24 mouse cellular contexts compared by ENCODE assay signal in the genomic region with DNA sequence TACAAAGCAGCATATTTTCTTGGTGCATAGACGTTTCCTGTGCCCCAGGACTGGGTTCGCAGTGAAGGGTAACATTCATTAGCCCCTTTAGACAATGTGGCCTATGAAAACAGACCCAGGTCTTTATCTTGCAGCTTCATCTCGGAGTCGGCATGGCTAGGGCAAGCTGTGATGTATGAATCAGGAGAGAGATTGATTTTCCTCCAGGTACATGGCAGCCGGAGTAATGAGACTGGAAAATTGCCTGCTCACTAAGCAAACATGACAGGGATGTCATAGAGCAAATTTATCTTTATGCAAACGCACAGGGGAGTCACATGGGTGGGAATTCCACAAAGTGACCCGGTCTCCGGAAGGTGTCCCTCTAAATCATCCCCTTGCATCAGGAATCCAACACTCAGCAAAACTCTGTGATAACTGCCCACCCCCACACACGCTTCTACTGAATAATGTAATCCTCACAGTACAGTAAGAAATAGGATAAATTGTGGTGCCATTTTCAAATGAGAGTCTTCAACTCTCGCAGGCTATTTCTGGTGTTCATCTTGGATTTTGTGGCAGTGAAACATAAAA.
A peak's percentile ranks its signal among the peaks of the same experiment; 100 is the strongest.
DNase-seq lines count a peak whose midpoint lies in the region; ATAC-seq and TF ChIP-seq lines count a peak whose summit lies in the region.
"Had no signal": no experiment of that assay in that cellular context is flagged by ENCODE, and none has a peak within 500 bp of the region (broad histone marks: within the 10 kb centered on the region; RNA-seq: fewer than 3 reads in every experiment).

No protein-coding gene starts in this region.

- H3K4me3 ChIP-seq in hindbrain, embryonic 13.5 days, result no peak overlapping the region
- H3K4me3 ChIP-seq in hindbrain, postnatal 0 days (ENCODE audit: low read length), result no peak overlapping the region
- H3K4me3 ChIP-seq in liver, postnatal 0 days (ENCODE audit: low read depth, low read length), result no peak overlapping the region
- no peak overlapping the region for H3K4me3 ChIP-seq in liver, embryonic 11.5 days (ENCODE audit: low read depth, low read length)
- H3K4me3 ChIP-seq in hindbrain, embryonic 14.5 days (replicated peaks; ENCODE audit: low read length), result no peak overlapping the region
- H3K4me3 ChIP-seq in midbrain, postnatal 0 days (ENCODE audit: low read depth, low read length), result no peak overlapping the region
- H3K4me3 ChIP-seq: forebrain, embryonic 13.5 days; heart, embryonic 10.5 days; intestine, embryonic 15.5 days; left cerebral cortex, adult 2 months; liver, embryonic 13.5 days had no signal

- no peak for DNase-seq in hindbrain, postnatal 0 days (ENCODE audit: low spot score)
- no peak for DNase-seq in liver, postnatal 0 days
- DNase-seq in liver, embryonic 11.5 days (ENCODE audit: low spot score), result no peak
- no peak for DNase-seq in hindbrain, embryonic 14.5 days (ENCODE audit: low spot score)
- DNase-seq in midbrain, postnatal 0 days (ENCODE audit: low spot score), result peak; percentile 1
- no peak for DNase-seq in adipocyte (ENCODE audit: low spot score)
- DNase-seq: adrenal gland, adult 2 months; B cell, adult 2 months; cerebellum, adult 11-12 months; cerebellum, postnatal 10 days; heart, postnatal 4 days; kidney, adult 9 months; left cerebral cortex, postnatal 4 days; liver, embryonic 13.5 days; lung, embryonic 14.5 days had no signal

- no peak for ATAC-seq in hindbrain, embryonic 13.5 days (ENCODE audit: low FRiP score)
- no peak for ATAC-seq in hindbrain, postnatal 0 days
- peak; percentile 62 for ATAC-seq in liver, postnatal 0 days
- no peak for ATAC-seq in liver, embryonic 11.5 days (replicated peaks; ENCODE audit: low FRiP score)
- no peak for ATAC-seq in hindbrain, embryonic 14.5 days (ENCODE audit: low FRiP score)
- ATAC-seq in midbrain, postnatal 0 days (ENCODE audit: low FRiP score), result no peak
- ATAC-seq: forebrain, embryonic 13.5 days; intestine, embryonic 15.5 days; Patski had no signal

- no peaks in the 10 kb centered on the region for H3K36me3 ChIP-seq in hindbrain, embryonic 13.5 days
- no peaks in the 10 kb centered on the region for H3K36me3 ChIP-seq in hindbrain, postnatal 0 days (ENCODE audit: insufficient read depth, low read length)
- H3K36me3 ChIP-seq in liver, postnatal 0 days (replicated peaks; ENCODE audit: insufficient read depth, low read length), result no peaks in the 10 kb centered on the region
- H3K36me3 ChIP-seq in liver, embryonic 11.5 days (ENCODE audit: control insufficient read depth, insufficient read depth, low read length), result no peaks in the 10 kb centered on the region
- H3K36me3 ChIP-seq in hindbrain, embryonic 14.5 days (replicated peaks; ENCODE audit: control insufficient read depth, insufficient read depth), result no peaks in the 10 kb centered on the region
- no peaks in the 10 kb centered on the region for H3K36me3 ChIP-seq in midbrain, postnatal 0 days (ENCODE audit: insufficient read depth, low read length)
- H3K36me3 ChIP-seq: G1E; heart, embryonic 10.5 days; intestine, embryonic 15.5 days; liver, embryonic 13.5 days had no signal

- peak overlapping the region; percentile 30 for H3K27ac ChIP-seq in hindbrain, embryonic 13.5 days
- no peak overlapping the region for H3K27ac ChIP-seq in hindbrain, postnatal 0 days
- H3K27ac ChIP-seq in liver, postnatal 0 days (ENCODE audit: low read depth), result no peak overlapping the region
- H3K27ac ChIP-seq in liver, embryonic 11.5 days (ENCODE audit: low read depth, low read length), result no peak overlapping the region
- peak overlapping the region; percentile 47; the same call in 1 of the 2 replicates for H3K27ac ChIP-seq in hindbrain, embryonic 14.5 days
- H3K27ac ChIP-seq in midbrain, postnatal 0 days (ENCODE audit: low read depth, low read length), result no peak overlapping the region
- H3K27ac ChIP-seq: forebrain, embryonic 13.5 days; heart, embryonic 10.5 days; intestine, embryonic 15.5 days; liver, embryonic 13.5 days; stomach, postnatal 0 days had no signal

- no peak for TF ChIP-seq CTCF in hindbrain, postnatal 0 days (IDR thresholded peaks at IDR 0.05; ENCODE audit: low read depth)
- TF ChIP-seq CTCF in liver, postnatal 0 days (IDR thresholded peaks at IDR 0.05; ENCODE audit: low read depth), result no peak
- no peak for TF ChIP-seq CTCF in midbrain, postnatal 0 days (IDR thresholded peaks at IDR 0.05)

- H3K4me1 ChIP-seq in hindbrain, embryonic 13.5 days (replicated peaks), result peaks cover 9% of the 10 kb centered on the region; the same call in 1 of the 2 replicates
- H3K4me1 ChIP-seq in hindbrain, postnatal 0 days (ENCODE audit: insufficient read depth, low read length), result 0 out of 2 replicates have a peak, but pooled peaks cover 3% of the 10 kb centered on the region
- H3K4me1 ChIP-seq in liver, postnatal 0 days (ENCODE audit: insufficient read depth), result no peaks in the 10 kb centered on the region
- H3K4me1 ChIP-seq in liver, embryonic 11.5 days (replicated peaks; ENCODE audit: control insufficient read depth, insufficient read depth, low read length), result no peaks in the 10 kb centered on the region
- no peaks in the 10 kb centered on the region for H3K4me1 ChIP-seq in hindbrain, embryonic 14.5 days (replicated peaks; ENCODE audit: control insufficient read depth, insufficient read depth, low read length)
- H3K4me1 ChIP-seq in midbrain, postnatal 0 days (ENCODE audit: insufficient read depth, low read length), result no peaks in the 10 kb centered on the region
- H3K4me1 ChIP-seq: forebrain, embryonic 13.5 days; heart, embryonic 10.5 days; intestine, embryonic 15.5 days; liver, embryonic 13.5 days had no signal

- no peaks in the 10 kb centered on the region for H3K27me3 ChIP-seq in hindbrain, embryonic 13.5 days
- H3K27me3 ChIP-seq in hindbrain, postnatal 0 days (ENCODE audit: insufficient read depth, low read length), result no peaks in the 10 kb centered on the region
- no peaks in the 10 kb centered on the region for H3K27me3 ChIP-seq in liver, postnatal 0 days (ENCODE audit: insufficient read depth, low read length)
- no peaks in the 10 kb centered on the region for H3K27me3 ChIP-seq in liver, embryonic 11.5 days (replicated peaks; ENCODE audit: control insufficient read depth, insufficient read depth, low read length)
- no peaks in the 10 kb centered on the region for H3K27me3 ChIP-seq in hindbrain, embryonic 14.5 days (ENCODE audit: control insufficient read depth, insufficient read depth, low read length)
- H3K27me3 ChIP-seq in midbrain, postnatal 0 days (ENCODE audit: insufficient read depth, low read length), result no peaks in the 10 kb centered on the region
- H3K27me3 ChIP-seq: CH12.LX; forebrain, embryonic 13.5 days; intestine, embryonic 15.5 days; liver, embryonic 13.5 days; Patski had no signal

- no peak for TF ChIP-seq EP300 in liver, postnatal 0 days (IDR thresholded peaks at IDR 0.05; ENCODE audit: low read depth)

- WGBS in hindbrain, embryonic 13.5 days, result 64% methylated on average over 10 of the region's 10 CpGs
- WGBS in hindbrain, postnatal 0 days, result 71% methylated on average over 10 of the region's 10 CpGs
- WGBS in liver, postnatal 0 days (ENCODE audit: insufficient replicate concordance), result 63% methylated on average over 10 of the region's 10 CpGs
- WGBS in liver, embryonic 11.5 days, result 69% methylated on average over 10 of the region's 10 CpGs
- 62% methylated on average over 10 of the region's 10 CpGs for WGBS in hindbrain, embryonic 14.5 days
- WGBS in midbrain, postnatal 0 days, result 73% methylated on average over 10 of the region's 10 CpGs

- H3K4me2 ChIP-seq in hindbrain, embryonic 13.5 days, result no peak overlapping the region
- no peak overlapping the region for H3K4me2 ChIP-seq in hindbrain, postnatal 0 days (ENCODE audit: low read depth, low read length)
- no peak overlapping the region for H3K4me2 ChIP-seq in liver, postnatal 0 days (ENCODE audit: low read depth, low read length)
- H3K4me2 ChIP-seq in liver, embryonic 11.5 days, result no peak overlapping the region
- H3K4me2 ChIP-seq in hindbrain, embryonic 14.5 days (replicated peaks), result no peak overlapping the region
- no peak overlapping the region for H3K4me2 ChIP-seq in midbrain, postnatal 0 days (ENCODE audit: low read depth, low read length, poor library complexity, severe bottlenecking)
- H3K4me2 ChIP-seq: forebrain, embryonic 13.5 days; intestine, embryonic 15.5 days; liver, embryonic 13.5 days; lung, embryonic 14.5 days had no signal

- H3K9ac ChIP-seq in hindbrain, embryonic 13.5 days, result no peak overlapping the region
- no peak overlapping the region for H3K9ac ChIP-seq in hindbrain, postnatal 0 days (replicated peaks; ENCODE audit: low read length)
- H3K9ac ChIP-seq in liver, postnatal 0 days (replicated peaks), result no peak overlapping the region
- H3K9ac ChIP-seq in liver, embryonic 11.5 days (ENCODE audit: low read depth, low read length), result no peak overlapping the region
- H3K9ac ChIP-seq in hindbrain, embryonic 14.5 days, result no peak overlapping the region
- H3K9ac ChIP-seq in midbrain, postnatal 0 days (replicated peaks; ENCODE audit: low read length, poor library complexity, severe bottlenecking), result no peak overlapping the region
- H3K9ac ChIP-seq: forebrain, embryonic 13.5 days; intestine, embryonic 15.5 days; liver, embryonic 13.5 days; lung, embryonic 14.5 days had no signal

- H3K9me3 ChIP-seq in hindbrain, embryonic 13.5 days, result no peaks in the 10 kb centered on the region
- no peaks in the 10 kb centered on the region for H3K9me3 ChIP-seq in hindbrain, postnatal 0 days (ENCODE audit: low read length)
- H3K9me3 ChIP-seq in liver, postnatal 0 days (ENCODE audit: low read length), result no peaks in the 10 kb centered on the region
- no peaks in the 10 kb centered on the region for H3K9me3 ChIP-seq in liver, embryonic 11.5 days (ENCODE audit: control insufficient read depth, low read length)
- H3K9me3 ChIP-seq in hindbrain, embryonic 14.5 days (ENCODE audit: control insufficient read depth, low read length), result no peaks in the 10 kb centered on the region
- H3K9me3 ChIP-seq in midbrain, postnatal 0 days (ENCODE audit: low read length), result no peaks in the 10 kb centered on the region
- H3K9me3 ChIP-seq: forebrain, embryonic 13.5 days; heart, embryonic 10.5 days; intestine, embryonic 15.5 days; liver, embryonic 13.5 days had no signal

Comparison
In these comparisons a context has a peak if more than half of its experiments do, and no peak if none do; other contexts are left out.
1. H3K27ac ChIP-seq: peak in hindbrain, embryonic 13.5 days (single experiment) and hindbrain, embryonic 14.5 days (single experiment); none in hindbrain, postnatal 0 days (single experiment), liver, postnatal 0 days (single experiment), liver, embryonic 11.5 days (single experiment) and midbrain, postnatal 0 days (single experiment).